Mouse (Mus musculus) midbrain, embryonic 12.5 days (tissue): Measurements from ENCODE around the gene Glud1. TPM values are rescaled to one million over a fixed set of nuclear protein-coding genes. Genes with fewer than 3 reads are reported as not detected.

Experiments
- ATAC-seq: fragments of 200-750 bp; cut with Nextera tagmentation; 2 replicates; pipeline ENCODE4 v1.8.0; 2017; ENCODE audit warnings: low read depth, moderate TSS enrichment, moderate library complexity; ENCODE audit not compliant: low FRiP score
- H3K27ac ChIP-seq: fragments of 300-500 bp; sonication (generic); replicated peaks from 2 replicates; pipeline ENCODE4 v1.5.1; 2016; ENCODE audit warnings: mild to moderate bottlenecking
- H3K27me3 ChIP-seq: fragments of 300-500 bp; sonication (generic); 2 replicates; pipeline ENCODE4 v1.6.1; 2016; ENCODE audit warnings: mild to moderate bottlenecking
- H3K36me3 ChIP-seq: fragments of 300-500 bp; sonication (generic); 2 replicates; pipeline ENCODE4 v1.6.1; 2016
- H3K4me1 ChIP-seq: fragments of 300-500 bp; sonication (generic); 2 replicates; pipeline ENCODE4 v1.6.1; 2016
- H3K4me2 ChIP-seq: fragments of 300-500 bp; sonication (generic); replicated peaks from 2 replicates; pipeline ENCODE4 v1.6.1; 2016; ENCODE audit warnings: mild to moderate bottlenecking, moderate library complexity
- H3K4me3 ChIP-seq: fragments of 300-500 bp; sonication (generic); 2 replicates; pipeline ENCODE4 v1.5.1; 2016; ENCODE audit warnings: mild to moderate bottlenecking
- H3K9ac ChIP-seq: fragments of 300-500 bp; sonication (generic); replicated peaks from 2 replicates; pipeline ENCODE4 v1.6.1; 2016; ENCODE audit warnings: mild to moderate bottlenecking, moderate library complexity
- H3K9me3 ChIP-seq: fragments of 300-500 bp; sonication (generic); 2 replicates; pipeline ENCODE4 v1.6.1; 2016; ENCODE audit warnings: mild to moderate bottlenecking
- WGBS: fragments of 180-500 bp; shearing (Covaris S2); methylation state at CpG from one replicate; pipeline ENCODE4 v1.1.7; 2016; 5-methylcytosine and 5-hydroxymethylcytosine counted together
- polyA plus RNA-seq: library from polyadenylated mRNA; unstranded; fragments of >200 nt; fragmentation: Nextera tagmentation; extraction: Ambion mirVana; gene quantifications from 2 replicates; pipeline ENCODE4 v1.2.1, GENCODE M21; 2016

Gene Glud1
- polyA plus RNA-seq, 1 experiment from 2014 or later, result 96.3 TPM

- WGBS, result 84% methylated on average over 7 of the region's 7 CpGs
- no peak overlapping the region for H3K4me3 ChIP-seq
- H3K4me2 ChIP-seq, result no peak overlapping the region
- H3K9ac ChIP-seq, result no peak overlapping the region
- H3K9me3 ChIP-seq, result no peaks in the 10 kb centered on the region
- H3K27ac ChIP-seq, result no peak overlapping the region
- H3K27me3 ChIP-seq, result no peaks in the 10 kb centered on the region
- H3K4me1 ChIP-seq, result no peaks in the 10 kb centered on the region
- H3K36me3 ChIP-seq, result no peaks in the 10 kb centered on the region
- ATAC-seq, result no peak
These were observed 14.2 kb upstream of the Glud1 start for GRCm38 (mm10) chr14:34296350-34296749.

DNA sequence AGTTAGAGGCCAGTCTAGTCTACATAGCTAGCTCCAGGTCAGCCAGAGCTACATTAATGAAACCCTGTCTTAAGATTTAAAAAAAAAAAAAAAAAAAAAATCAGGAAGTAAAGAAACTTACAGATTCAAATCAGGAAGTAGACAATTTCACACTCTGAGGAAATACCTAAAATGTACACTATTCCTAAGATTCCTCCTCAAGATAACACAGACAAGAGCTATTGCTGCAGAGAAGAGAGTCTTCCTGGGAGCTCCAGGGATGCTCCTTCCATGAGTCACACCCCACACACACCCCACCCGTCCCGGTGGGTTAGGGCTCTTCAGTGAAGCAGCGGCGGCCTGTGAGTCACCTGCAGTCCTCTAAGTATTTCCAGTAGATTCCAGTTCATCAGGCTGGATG is 13.5 kb upstream of the Glud1 start:
- Histone ChIP-seq H3K4me3 (no peak overlapping the region), H3K9me3 (no peaks in the 10 kb centered on the region)
- WGBS, result 72% methylated on average over 4 of the region's 4 CpGs

GRCm38 (mm10) chr14:34297634-34298033 is 12.9 kb upstream of the Glud1 start:
- Histone ChIP-seq H3K9me3 (no peaks in the 10 kb centered on the region), H3K27ac (no peak overlapping the region), H3K4me1 (no peaks in the 10 kb centered on the region), H3K4me2 (no peak overlapping the region), H3K9ac (no peak overlapping the region), H3K4me3 (no peak overlapping the region), H3K27me3 (no peaks in the 10 kb centered on the region), H3K36me3 (no peaks in the 10 kb centered on the region)
- no peak for ATAC-seq
- WGBS, result 52% methylated on average over 2 of the region's 2 CpGs

More for the DNA sequence above, 13.5 kb upstream of the Glud1 start:
- H3K27me3 ChIP-seq, result no peaks in the 10 kb centered on the region
- no peak overlapping the region for H3K4me2 ChIP-seq
- no peak overlapping the region for H3K27ac ChIP-seq
- H3K4me1 ChIP-seq, result no peaks in the 10 kb centered on the region
- no peak overlapping the region for H3K9ac ChIP-seq
- ATAC-seq, result no peak
- H3K36me3 ChIP-seq, result no peaks in the 10 kb centered on the region

GRCm38 (mm10) chr14:34298871-34299700 is 11.4 kb upstream of the Glud1 start:
- Histone ChIP-seq H3K27ac (no peak overlapping the region), H3K9ac (no peak overlapping the region), H3K27me3 (no peaks in the 10 kb centered on the region), H3K4me1 (no peaks in the 10 kb centered on the region), H3K4me2 (no peak overlapping the region), H3K9me3 (no peaks in the 10 kb centered on the region), H3K4me3 (no peak overlapping the region), H3K36me3 (no peaks in the 10 kb centered on the region)
- no peak for ATAC-seq
- 84% methylated on average over 11 of the region's 11 CpGs for WGBS

DNA sequence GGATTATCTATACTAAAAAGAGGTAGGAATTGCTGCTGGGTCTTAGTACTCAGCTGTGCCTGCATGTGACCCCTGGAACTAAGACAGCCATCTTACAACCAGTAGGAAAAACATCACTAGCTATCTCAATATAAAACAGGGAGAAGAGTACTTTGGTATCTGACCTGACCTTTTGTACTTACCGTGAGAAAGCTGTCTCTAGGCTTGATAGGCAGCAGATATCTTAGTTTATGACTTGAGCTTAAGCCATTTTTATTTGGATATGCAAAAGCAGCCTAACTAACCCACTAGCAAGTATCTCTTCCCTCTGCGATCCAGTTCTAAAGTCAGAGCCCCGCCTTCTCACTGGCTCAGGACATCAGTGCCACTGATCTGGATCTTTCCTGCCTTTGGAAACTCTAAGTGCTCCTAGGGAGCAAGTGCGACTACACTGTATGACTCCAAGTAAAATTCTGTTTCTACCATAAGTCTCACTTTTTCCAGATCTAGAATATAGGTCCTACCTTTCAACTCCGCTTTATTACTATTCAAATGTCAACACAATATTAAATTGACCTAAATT is 7.8 kb upstream of the Glud1 start:
- Histone ChIP-seq H3K4me1 (no peaks in the 10 kb centered on the region), H3K27me3 (no peaks in the 10 kb centered on the region), H3K4me3 (no peak overlapping the region), H3K9ac (no peak overlapping the region), H3K36me3 (no peaks in the 10 kb centered on the region), H3K4me2 (no peak overlapping the region), H3K9me3 (no peaks in the 10 kb centered on the region), H3K27ac (no peak overlapping the region)
- WGBS, result 82% methylated on average over 5 of the region's 5 CpGs
- ATAC-seq, result no peak

GRCm38 (mm10) chr14:34303265-34303680 is 7.3 kb upstream of the Glud1 start:
- 49% methylated on average over 5 of the region's 5 CpGs for WGBS
- ATAC-seq, result no peak
- Histone ChIP-seq H3K27ac (no peak overlapping the region), H3K4me3 (no peak overlapping the region), H3K9me3 (no peaks in the 10 kb centered on the region), H3K9ac (no peak overlapping the region), H3K4me1 (no peaks in the 10 kb centered on the region), H3K27me3 (no peaks in the 10 kb centered on the region), H3K4me2 (no peak overlapping the region), H3K36me3 (no peaks in the 10 kb centered on the region)

DNA sequence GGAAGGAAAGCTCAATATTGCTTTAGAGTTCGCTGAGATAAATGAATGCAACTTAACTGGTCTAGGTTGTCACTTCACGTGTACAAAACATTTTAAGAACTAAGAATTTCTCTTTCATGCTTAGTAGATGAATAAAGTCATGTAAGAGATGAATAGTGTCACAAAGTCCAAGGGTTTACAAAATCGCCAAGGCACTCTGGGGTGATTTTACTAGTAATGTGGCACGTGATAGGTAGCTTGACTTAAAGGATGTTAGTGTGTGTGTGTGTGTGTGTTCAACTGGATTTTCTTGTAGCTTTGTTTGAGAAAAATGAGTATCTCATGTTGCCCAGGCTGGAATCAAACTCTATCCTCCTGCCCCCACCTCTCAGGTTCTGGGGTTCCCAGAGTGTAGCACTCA is 1.3 kb upstream of the Glud1 start:
- Histone ChIP-seq H3K4me3 (no peak overlapping the region), H3K27ac (no peak overlapping the region), H3K9ac (no peak overlapping the region), H3K4me2 (no peak overlapping the region), H3K4me1 (peaks cover 20% of the 10 kb centered on the region), H3K36me3 (no peaks in the 10 kb centered on the region), H3K9me3 (no peaks in the 10 kb centered on the region), H3K27me3 (no peaks in the 10 kb centered on the region)
- WGBS, result 91% methylated on average over 4 of the region's 4 CpGs
- no peak for ATAC-seq

DNA sequence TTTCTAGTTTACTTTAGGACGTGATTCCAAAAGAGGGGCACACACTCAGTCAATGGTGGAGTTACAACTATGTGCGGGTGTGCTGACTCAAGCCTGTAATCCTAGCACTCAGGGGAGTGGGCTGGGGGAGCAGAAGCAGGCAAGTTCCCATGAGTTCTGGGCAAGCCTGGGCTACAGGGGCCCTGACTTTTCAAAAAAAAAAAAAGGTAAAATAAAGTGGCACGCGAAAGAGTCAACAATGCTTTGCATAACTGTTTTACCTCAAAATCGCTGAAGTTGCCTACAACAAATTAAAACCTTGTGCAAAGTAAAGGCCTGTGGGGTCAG is 657 bp upstream of the Glud1 start:
- peaks cover 20% of the 10 kb centered on the region for H3K4me1 ChIP-seq
- H3K9ac ChIP-seq, result peak overlapping the region; percentile 95
- no peak for ATAC-seq
- H3K27me3 ChIP-seq, result no peaks in the 10 kb centered on the region
- H3K27ac ChIP-seq, result peak overlapping the region; percentile 99
- H3K36me3 ChIP-seq, result no peaks in the 10 kb centered on the region
- no peaks in the 10 kb centered on the region for H3K9me3 ChIP-seq
- peak overlapping the region; percentile 93 for H3K4me3 ChIP-seq
- H3K4me2 ChIP-seq, result peak overlapping the region; percentile 78
- WGBS, result 7% methylated on average over 5 of the region's 5 CpGs

GRCm38 (mm10) chr14:34311021-34311631 is 599 bp downstream of the Glud1 start:
- H3K4me1 ChIP-seq, result peaks cover 20% of the 10 kb centered on the region
- H3K27me3 ChIP-seq, result no peaks in the 10 kb centered on the region
- no peaks in the 10 kb centered on the region for H3K36me3 ChIP-seq
- peak; percentile 34 for ATAC-seq
- H3K9ac ChIP-seq, result peak overlapping the region; percentile 95
- H3K27ac ChIP-seq, result peak overlapping the region; percentile 99
- no peaks in the 10 kb centered on the region for H3K9me3 ChIP-seq
- H3K4me3 ChIP-seq, result peak overlapping the region; percentile 93
- H3K4me2 ChIP-seq, result peak overlapping the region; percentile 78
- under 1% methylated on average over 47 of the region's 47 CpGs for WGBS

- no peak for ATAC-seq
- Histone ChIP-seq H3K4me3 (peak overlapping the region; percentile 93), H3K9me3 (no peaks in the 10 kb centered on the region), H3K36me3 (no peaks in the 10 kb centered on the region), H3K27me3 (no peaks in the 10 kb centered on the region), H3K27ac (no peak overlapping the region; the same call in 1 of the 2 replicates), H3K4me1 (peaks cover 20% of the 10 kb centered on the region), H3K9ac (peak overlapping the region; percentile 95), H3K4me2 (peak overlapping the region; percentile 78)
- WGBS, result 1% methylated on average over 4 of the region's 4 CpGs
These were observed 1.2 kb downstream of the Glud1 start for GRCm38 (mm10) chr14:34311691-34312090.

DNA sequence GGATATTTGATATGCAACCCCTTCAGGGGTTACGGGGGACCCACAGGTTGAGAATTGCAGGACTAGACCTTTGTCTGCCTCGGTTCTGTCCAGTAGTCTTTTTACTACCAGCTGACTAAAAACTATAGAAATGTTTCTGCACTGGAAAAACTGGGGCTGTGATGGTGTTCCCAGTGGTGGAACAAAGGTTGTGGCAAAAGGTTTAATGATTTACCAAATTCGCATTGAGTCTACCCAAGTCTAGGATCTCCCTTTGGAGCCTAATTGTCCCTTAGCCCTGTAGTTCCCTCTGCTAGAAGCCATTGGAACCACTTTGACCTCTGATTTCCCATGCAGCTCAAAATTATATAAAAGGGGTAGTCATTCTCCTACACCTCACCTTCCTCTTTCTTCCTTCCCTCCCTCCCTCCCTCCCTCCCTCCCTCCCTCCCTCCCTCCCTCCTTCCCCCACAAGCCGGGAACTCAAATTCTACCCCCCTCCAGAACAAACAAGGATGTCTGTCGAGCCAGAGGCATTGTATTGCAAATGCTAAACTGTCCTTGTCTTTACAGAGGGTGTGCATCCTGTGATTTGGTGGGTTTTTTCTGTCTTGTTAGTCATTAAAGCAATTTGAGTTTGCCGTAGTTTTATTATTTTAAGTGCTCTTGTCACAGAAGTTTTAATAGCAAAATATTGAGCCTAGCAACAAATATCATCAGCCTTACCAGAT is 2.0 kb downstream of the Glud1 start:
- peaks cover 20% of the 10 kb centered on the region for H3K4me1 ChIP-seq
- H3K9me3 ChIP-seq, result no peaks in the 10 kb centered on the region
- no peak overlapping the region for H3K27ac ChIP-seq
- no peak for ATAC-seq
- no peaks in the 10 kb centered on the region for H3K36me3 ChIP-seq
- WGBS, result 24% methylated on average over 5 of the region's 6 CpGs
- no peaks in the 10 kb centered on the region for H3K27me3 ChIP-seq
- peak overlapping the region; percentile 93 for H3K4me3 ChIP-seq
- H3K9ac ChIP-seq, result peak overlapping the region; percentile 50
- peak overlapping the region; percentile 78 for H3K4me2 ChIP-seq

- Histone ChIP-seq H3K27ac (no peak overlapping the region), H3K4me1 (peaks cover 20% of the 10 kb centered on the region), H3K27me3 (no peaks in the 10 kb centered on the region), H3K9me3 (no peaks in the 10 kb centered on the region), H3K36me3 (0 out of 2 replicates have a peak, but pooled peaks cover 6% of the 10 kb centered on the region), H3K4me2 (no peak overlapping the region), H3K4me3 (no peak overlapping the region), H3K9ac (no peak overlapping the region)
- no peak for ATAC-seq
- WGBS, result 91% methylated on average over 3 of the region's 3 CpGs
These were observed 3.1 kb downstream of the Glud1 start for GRCm38 (mm10) chr14:34313612-34314011.
